Mouse (Mus musculus) left cerebral cortex, adult 11 months (tissue): Measurements from ENCODE around the gene Ccl1.

Experiments
- DNase-seq: peaks from one replicate; pipeline ENCODE4 v3.0.0; 2022; ENCODE audit warnings: low spot score

Ccl1 gene

GRCm38 (mm10) chr11:82205221-82205620 lies 100.3 kb downstream of the Ccl1 start:
- DNase-seq: no peak

- DNase-seq: no peak
Measured at GRCm38 (mm10) chr11:82203706-82204105, 101.8 kb downstream of the Ccl1 start.

GRCm38 (mm10) chr11:82197774-82198173 lies 107.7 kb downstream of the Ccl1 start:
- DNase-seq: no peak

- no peak for DNase-seq
Measured at GRCm38 (mm10) chr11:82194980-82195379, 110.5 kb downstream of the Ccl1 start.

GRCm38 (mm10) chr11:82193826-82194225 lies 111.7 kb downstream of the Ccl1 start:
- DNase-seq: no peak

- DNase-seq: no peak
Measured at GRCm38 (mm10) chr11:82189782-82190563, 115.5 kb downstream of the Ccl1 start.

- no peak for DNase-seq
Measured at GRCm38 (mm10) chr11:82185684-82186083, 119.8 kb downstream of the Ccl1 start.

GRCm38 (mm10) chr11:82183281-82183935 lies 122.1 kb downstream of the Ccl1 start:
- DNase-seq: no peak

GRCm38 (mm10) chr11:82182401-82182800 lies 123.1 kb downstream of the Ccl1 start:
- no peak for DNase-seq

GRCm38 (mm10) chr11:82181331-82181730 lies 124.2 kb downstream of the Ccl1 start:
- no peak for DNase-seq

- DNase-seq: no peak
Measured at GRCm38 (mm10) chr11:82178161-82178560, 127.3 kb downstream of the Ccl1 start.

- peak; percentile 15 for DNase-seq
Measured at GRCm38 (mm10) chr11:82177711-82178110, 127.8 kb downstream of the Ccl1 start.

GRCm38 (mm10) chr11:82174794-82175193 lies 130.7 kb downstream of the Ccl1 start:
- peak; percentile 47 for DNase-seq

- no peak for DNase-seq
Measured at GRCm38 (mm10) chr11:82173491-82173890, 132.0 kb downstream of the Ccl1 start.

- DNase-seq: no peak
Measured at GRCm38 (mm10) chr11:82171316-82172071, 134.0 kb downstream of the Ccl1 start.

GRCm38 (mm10) chr11:82169456-82169855 lies 136.0 kb downstream of the Ccl1 start:
- no peak for DNase-seq

- DNase-seq: no peak
Measured at GRCm38 (mm10) chr11:82168308-82168707, 137.2 kb downstream of the Ccl1 start.

GRCm38 (mm10) chr11:82163285-82163684 lies 142.2 kb downstream of the Ccl1 start:
- DNase-seq: no peak

- no peak for DNase-seq
Measured at GRCm38 (mm10) chr11:82159126-82159525, 146.4 kb downstream of the Ccl1 start.

- no peak for DNase-seq
Measured at GRCm38 (mm10) chr11:82139492-82140094, 165.9 kb downstream of the Ccl1 start.

GRCm38 (mm10) chr11:82136196-82136595 lies 169.3 kb downstream of the Ccl1 start:
- no peak for DNase-seq

GRCm38 (mm10) chr11:82132977-82133376 lies 172.5 kb downstream of the Ccl1 start:
- DNase-seq: no peak
